Mouse (Mus musculus): ENCODE measurements around the gene Mrps2. TPM values are rescaled to one million over a fixed set of nuclear protein-coding genes. Genes with fewer than 3 reads are reported as not detected.

Gene Mrps2
- total RNA-seq (2021): 70.8 and 73.7 TPM in 2 replicates
- long read RNA-seq, experiment 1, transcript Mrps2-201 (4 exons, 2,080 nt): major isoform, 27 of 46 reads
- long read RNA-seq, experiment 1, partial matches to known transcripts: 18 of 46 reads
- long read RNA-seq, experiment 1, other reads (novel, unspliced or antisense): 1 of 46 reads
- long read RNA-seq, experiment 2, transcript Mrps2-201 (4 exons, 2,080 nt): major isoform, 21 of 47 reads
- long read RNA-seq, experiment 2, partial matches to known transcripts: 0 of 47 reads
- long read RNA-seq, experiment 2, other reads (novel, unspliced or antisense): 24 of 47 reads

GRCm38 (mm10) chr2:28467860-28468485, at the start of gene Mrps2:
Mrps2 (plus strand) TSS chr2:28468066.
- DNase-seq: peak; percentile 94

- DNase-seq: peak; percentile 92
Measured at GRCm38 (mm10) chr2:28419898-28420297, 48.0 kb upstream of the Mrps2 start.

GRCm38 (mm10) chr2:28423167-28423566, 44.7 kb upstream of the Mrps2 start:
- peak; percentile 77 for DNase-seq

GRCm38 (mm10) chr2:28427226-28427625, 40.6 kb upstream of the Mrps2 start:
- no peak for DNase-seq

GRCm38 (mm10) chr2:28430846-28431245, 37.0 kb upstream of the Mrps2 start:
- DNase-seq: no peak

GRCm38 (mm10) chr2:28432811-28433210, 35.1 kb upstream of the Mrps2 start:
- DNase-seq: peak; percentile 83

- no peak for DNase-seq
Measured at GRCm38 (mm10) chr2:28433512-28433911, 34.4 kb upstream of the Mrps2 start.

- no peak for DNase-seq
Measured at GRCm38 (mm10) chr2:28435401-28435800, 32.5 kb upstream of the Mrps2 start.

GRCm38 (mm10) chr2:28440842-28441241, 27.0 kb upstream of the Mrps2 start:
- no peak for DNase-seq

GRCm38 (mm10) chr2:28445082-28445481, 22.8 kb upstream of the Mrps2 start:
- DNase-seq: no peak

- no peak for DNase-seq
Measured at GRCm38 (mm10) chr2:28446181-28446514, 21.7 kb upstream of the Mrps2 start.

- DNase-seq: peak; percentile 58
Measured at GRCm38 (mm10) chr2:28446515-28447314, 21.2 kb upstream of the Mrps2 start, which contains the start of gene Ppp1r26. Ppp1r26 (plus strand) TSS chr2:28446800.

- no peak for DNase-seq
Measured at GRCm38 (mm10) chr2:28447315-28447670, 20.6 kb upstream of the Mrps2 start.

GRCm38 (mm10) chr2:28451663-28452062, 16.2 kb upstream of the Mrps2 start:
- DNase-seq: no peak

- DNase-seq: no peak
Measured at GRCm38 (mm10) chr2:28453539-28453938, 14.3 kb upstream of the Mrps2 start.

- DNase-seq: no peak
Measured at GRCm38 (mm10) chr2:28456616-28457015, 11.2 kb upstream of the Mrps2 start.

- peak; percentile 64 for DNase-seq
Measured at GRCm38 (mm10) chr2:28463919-28464318, 3.9 kb upstream of the Mrps2 start.

- no peak for DNase-seq
Measured at GRCm38 (mm10) chr2:28464919-28465318, 2.9 kb upstream of the Mrps2 start.

- peak; percentile 84 for DNase-seq
Measured at GRCm38 (mm10) chr2:28465836-28466518, 1.9 kb upstream of the Mrps2 start, which contains the start of gene 1700007K13Rik. 1700007K13Rik (minus strand) TSS chr2:28466332.

- DNase-seq: peak; percentile 32
Measured at GRCm38 (mm10) chr2:28468486-28469225, 790 bp downstream of the Mrps2 start.

GRCm38 (mm10) chr2:28469461-28469860, 1.6 kb downstream of the Mrps2 start:
- no peak for DNase-seq

GRCm38 (mm10) chr2:28470591-28470990, 2.7 kb downstream of the Mrps2 start:
- DNase-seq: no peak

Measured in adrenal gland, postnatal 14 days (tissue).